Mouse (Mus musculus): ENCODE measurements at regions not wholly inside any gene's neighbourhood (a gene's known extent, or its start where the extent isn't known, plus 50 kb on each side); places are given as distances from the start of the nearest gene placed in this dataset.

- no peak for DNase-seq (ENCODE audit: low read depth)
Measured at GRCm38 (mm10) chr1:90347032-90347431, 143.3 kb downstream of the Ackr3 start.

- no peak for DNase-seq (ENCODE audit: low read depth)
Measured at GRCm38 (mm10) chr1:90349611-90350010, 145.8 kb downstream of the Ackr3 start.

GRCm38 (mm10) chr1:90353325-90353724 is 149.5 kb downstream of the Ackr3 start:
- DNase-seq (ENCODE audit: low read depth) = no peak

GRCm38 (mm10) chr1:90356567-90356966 is 152.8 kb downstream of the Ackr3 start:
- no peak for DNase-seq (ENCODE audit: low read depth)

GRCm38 (mm10) chr1:90357391-90357790 is 153.6 kb downstream of the Ackr3 start:
- DNase-seq (ENCODE audit: low read depth) = no peak

- DNase-seq (ENCODE audit: low read depth) = no peak
Measured at GRCm38 (mm10) chr1:90358971-90359370, 155.2 kb downstream of the Ackr3 start.

- DNase-seq (ENCODE audit: low read depth) = no peak
Measured at GRCm38 (mm10) chr1:90360065-90360464, 156.3 kb downstream of the Ackr3 start.

- no peak for DNase-seq (ENCODE audit: low read depth)
Measured at GRCm38 (mm10) chr1:90364444-90364843, 160.7 kb downstream of the Ackr3 start.

- DNase-seq (ENCODE audit: low read depth) = no peak
Measured at GRCm38 (mm10) chr1:90368581-90368980, 164.8 kb downstream of the Ackr3 start.

- peak; percentile 4 for DNase-seq (ENCODE audit: low read depth)
Measured at GRCm38 (mm10) chr1:90369287-90369686, 165.5 kb downstream of the Ackr3 start.

GRCm38 (mm10) chr1:90370766-90371165 is 167.0 kb downstream of the Ackr3 start:
- DNase-seq (ENCODE audit: low read depth) = no peak

- no peak for DNase-seq (ENCODE audit: low read depth)
Measured at GRCm38 (mm10) chr1:90373001-90373400, 169.2 kb downstream of the Ackr3 start.

GRCm38 (mm10) chr1:90374517-90374916 is 170.7 kb downstream of the Ackr3 start:
- DNase-seq (ENCODE audit: low read depth) = no peak

- DNase-seq (ENCODE audit: low read depth) = no peak
Measured at GRCm38 (mm10) chr1:90380034-90380705, 176.4 kb downstream of the Ackr3 start.

- DNase-seq (ENCODE audit: low read depth) = no peak
Measured at GRCm38 (mm10) chr1:90382941-90383470, 179.2 kb downstream of the Ackr3 start.

- no peak for DNase-seq (ENCODE audit: low read depth)
Measured at GRCm38 (mm10) chr1:90385024-90385423, 181.2 kb downstream of the Ackr3 start.

GRCm38 (mm10) chr1:90386792-90387191 is 183.0 kb downstream of the Ackr3 start:
- DNase-seq (ENCODE audit: low read depth) = no peak

- no peak for DNase-seq (ENCODE audit: low read depth)
Measured at GRCm38 (mm10) chr1:90390422-90390821, 186.6 kb downstream of the Ackr3 start.

- DNase-seq (ENCODE audit: low read depth) = no peak
Measured at GRCm38 (mm10) chr1:90393861-90394260, 190.1 kb downstream of the Ackr3 start.

GRCm38 (mm10) chr1:90395331-90396016 is 191.7 kb downstream of the Ackr3 start:
- DNase-seq (ENCODE audit: low read depth) = no peak

- no peak for DNase-seq (ENCODE audit: low read depth)
Measured at GRCm38 (mm10) chr1:90396660-90397059, 192.9 kb downstream of the Ackr3 start.

GRCm38 (mm10) chr1:90397355-90397754 is 193.6 kb downstream of the Ackr3 start:
- no peak for DNase-seq (ENCODE audit: low read depth)

GRCm38 (mm10) chr1:90398396-90398975 is 194.7 kb downstream of the Ackr3 start:
- no peak for DNase-seq (ENCODE audit: low read depth)

Data from c-Kit-positive CD71-positive TER-119-negative erythroid progenitor cells, embryonic 14.5 days (primary cell).